Mouse (Mus musculus) myocyte (in vitro differentiated cells): ENCODE measurements at regions not wholly inside any gene's neighbourhood (a gene's known extent, or its start where the extent isn't known, plus 50 kb on each side); places are given as distances from the start of the nearest gene placed in this dataset.

ENCODE experiments used
- E2F4 ChIP-seq: IDR thresholded peaks from one replicate; pipeline ENCODE4 v1.6.1; 2011; ENCODE audit warnings: mild to moderate bottlenecking, control low read depth, moderate library complexity; ENCODE audit not compliant: insufficient read depth
- MAX ChIP-seq: IDR thresholded peaks from one replicate; pipeline ENCODE4 v1.6.1; 2011; ENCODE audit warnings: low read depth, mild to moderate bottlenecking, control low read depth
- POLR2A ChIP-seq: IDR thresholded peaks from one replicate; pipeline ENCODE4 v1.6.1; 2011; ENCODE audit warnings: low read depth, mild to moderate bottlenecking, control low read depth, moderate library complexity; ENCODE audit not compliant: insufficient read length
- POLR2AphosphoS2 ChIP-seq: IDR thresholded peaks from one replicate; pipeline ENCODE4 v1.6.1; 2011; ENCODE audit warnings: low read depth, control low read depth; ENCODE audit not compliant: insufficient read length
- TCF3 ChIP-seq: IDR thresholded peaks from one replicate; pipeline ENCODE4 v1.6.1; 2011; ENCODE audit warnings: low read depth, control low read depth; ENCODE audit not compliant: insufficient read length

DNA sequence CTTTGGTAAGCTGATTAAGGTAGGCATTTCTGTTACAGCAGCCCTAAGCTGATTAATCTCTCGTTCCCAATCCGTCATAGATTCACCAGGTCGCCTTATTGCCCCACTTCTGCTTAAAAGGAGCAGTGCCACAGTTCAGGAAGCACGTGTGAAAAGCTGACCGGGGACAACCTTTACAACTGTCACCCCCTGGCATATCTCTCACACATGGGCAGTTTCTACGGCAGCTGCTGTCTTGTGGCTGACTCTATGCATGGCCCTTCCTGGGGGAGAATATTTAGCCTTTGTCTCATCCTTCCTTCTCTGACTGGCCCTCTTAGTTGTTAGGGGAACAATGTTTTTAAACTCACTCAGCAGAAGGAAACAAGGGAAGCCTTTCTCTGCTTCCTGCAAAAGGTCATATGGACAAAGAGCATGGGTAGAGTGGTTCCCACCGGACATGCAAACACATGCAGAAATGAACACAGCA is 290.9 kb upstream of the Rnaseh2b start:
- TF ChIP-seq POLR2A: no peak
- TF ChIP-seq TCF3: no peak
- no peak for TF ChIP-seq E2F4
- no peak for TF ChIP-seq POLR2AphosphoS2
- TF ChIP-seq MAX: no peak
